Mouse (Mus musculus) small intestine, adult 2 months (tissue): ENCODE measurements around the gene Gemin7.

ENCODE experiments used
- CTCF ChIP-seq: fragments of 200-500 bp; IDR thresholded peaks from 2 replicates; pipeline ENCODE4 v1.5.1; 2012; ENCODE audit warnings: low read depth, mild to moderate bottlenecking, control low read depth, inconsistent platforms, low read length, moderate library complexity, mixed read lengths; ENCODE audit not compliant: insufficient replicate concordance, insufficient read length; ENCODE audit errors: extremely low read depth
- POLR2A ChIP-seq: fragments of 200-500 bp; IDR thresholded peaks from 2 replicates; pipeline ENCODE4 v1.6.1; 2012; ENCODE audit warnings: low read depth, mild to moderate bottlenecking, control low read depth, inconsistent platforms, low read length, moderate library complexity

DNA sequence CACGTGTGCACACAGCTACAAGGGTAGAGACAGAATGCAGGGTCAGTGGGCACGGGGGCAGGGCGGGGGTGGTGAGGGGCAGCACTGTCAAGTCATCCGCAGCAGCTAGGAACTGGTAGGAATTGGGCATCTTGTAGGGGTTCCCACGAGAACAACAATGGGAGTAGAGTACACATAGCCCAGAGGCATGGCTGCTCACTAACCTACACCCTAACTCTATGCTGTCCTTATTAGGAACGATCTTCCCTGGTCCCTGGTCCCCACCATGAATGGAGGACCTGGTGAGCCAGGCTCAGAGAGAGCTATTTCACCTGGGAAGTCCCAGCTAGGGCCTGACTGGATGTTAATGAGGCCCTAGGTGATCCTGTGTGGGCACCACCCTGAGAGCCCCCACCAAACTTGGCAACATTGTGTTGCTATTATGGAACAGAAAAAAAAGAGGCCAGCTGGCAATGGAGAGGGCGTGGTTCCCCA lies 35.7 kb downstream of the Gemin7 start:
- no peak for TF ChIP-seq POLR2A
- no peak for TF ChIP-seq CTCF
